Mouse (Mus musculus): ENCODE measurements at regions not wholly inside any gene's neighbourhood (a gene's known extent, or its start where the extent isn't known, plus 50 kb on each side); places are given as distances from the start of the nearest gene placed in this dataset.

GRCm38 (mm10) chr10:19459709-19460108 is 103.4 kb downstream of the Olig3 start:
- Histone ChIP-seq H3K4me1 (replicated peaks) (no peaks in the 10 kb centered on the region), H3K27me3 (no peaks in the 10 kb centered on the region), H3K4me2 (no peak overlapping the region), H3K9me3 (replicated peaks) (no peaks in the 10 kb centered on the region), H3K9ac (no peak overlapping the region), H3K4me3 (replicated peaks) (no peak overlapping the region), H3K36me3 (replicated peaks) (no peaks in the 10 kb centered on the region), H3K27ac (replicated peaks) (no peak overlapping the region)
- 74% methylated on average over 5 of the region's 5 CpGs for WGBS (ENCODE audit: insufficient replicate concordance)
- ATAC-seq (ENCODE audit: insufficient read depth) = no peak

GRCm38 (mm10) chr10:19460164-19460563 is 103.8 kb downstream of the Olig3 start:
- Histone ChIP-seq H3K27ac (replicated peaks) (no peak overlapping the region), H3K4me1 (replicated peaks) (no peaks in the 10 kb centered on the region), H3K4me2 (no peak overlapping the region), H3K36me3 (replicated peaks) (no peaks in the 10 kb centered on the region), H3K9me3 (replicated peaks) (no peaks in the 10 kb centered on the region), H3K27me3 (no peaks in the 10 kb centered on the region), H3K4me3 (replicated peaks) (no peak overlapping the region), H3K9ac (no peak overlapping the region)
- 55% methylated on average over 4 of the region's 4 CpGs for WGBS (ENCODE audit: insufficient replicate concordance)
- no peak for ATAC-seq (ENCODE audit: insufficient read depth)

- H3K27ac ChIP-seq (replicated peaks) = no peak overlapping the region
- no peaks in the 10 kb centered on the region for H3K9me3 ChIP-seq (replicated peaks)
- WGBS (ENCODE audit: insufficient replicate concordance) = 48% methylated on average over 3 of the region's 3 CpGs
- no peak overlapping the region for H3K4me3 ChIP-seq (replicated peaks)
- no peak for ATAC-seq (ENCODE audit: insufficient read depth)
- H3K9ac ChIP-seq = no peak overlapping the region
- H3K27me3 ChIP-seq = no peaks in the 10 kb centered on the region
- no peaks in the 10 kb centered on the region for H3K4me1 ChIP-seq (replicated peaks)
- H3K4me2 ChIP-seq = no peak overlapping the region
- H3K36me3 ChIP-seq (replicated peaks) = no peaks in the 10 kb centered on the region
Measured at GRCm38 (mm10) chr10:19463800-19464199, 107.5 kb downstream of the Olig3 start.

- Histone ChIP-seq H3K27me3 (no peaks in the 10 kb centered on the region), H3K27ac (replicated peaks) (no peak overlapping the region), H3K4me3 (replicated peaks) (no peak overlapping the region), H3K4me1 (replicated peaks) (no peaks in the 10 kb centered on the region), H3K4me2 (no peak overlapping the region), H3K36me3 (replicated peaks) (no peaks in the 10 kb centered on the region), H3K9ac (no peak overlapping the region), H3K9me3 (replicated peaks) (no peaks in the 10 kb centered on the region)
- ATAC-seq (ENCODE audit: insufficient read depth) = no peak
- WGBS (ENCODE audit: insufficient replicate concordance) = 64% methylated on average over 5 of the region's 5 CpGs
Measured at GRCm38 (mm10) chr10:19464504-19464903, 108.2 kb downstream of the Olig3 start.

GRCm38 (mm10) chr10:19471349-19472040 is 115.2 kb downstream of the Olig3 start:
- H3K4me1 ChIP-seq (replicated peaks) = no peaks in the 10 kb centered on the region
- WGBS (ENCODE audit: insufficient replicate concordance) = 63% methylated on average over 9 of the region's 9 CpGs
- no peaks in the 10 kb centered on the region for H3K36me3 ChIP-seq (replicated peaks)
- H3K27ac ChIP-seq (replicated peaks) = no peak overlapping the region
- H3K4me3 ChIP-seq (replicated peaks) = no peak overlapping the region
- no peak overlapping the region for H3K9ac ChIP-seq
- H3K4me2 ChIP-seq = no peak overlapping the region
- H3K9me3 ChIP-seq (replicated peaks) = no peaks in the 10 kb centered on the region
- H3K27me3 ChIP-seq = no peaks in the 10 kb centered on the region
- ATAC-seq (ENCODE audit: insufficient read depth) = no peak

GRCm38 (mm10) chr10:19472066-19472465 is 115.7 kb downstream of the Olig3 start:
- no peak overlapping the region for H3K4me3 ChIP-seq (replicated peaks)
- 47% methylated on average over 6 of the region's 6 CpGs for WGBS (ENCODE audit: insufficient replicate concordance)
- no peaks in the 10 kb centered on the region for H3K27me3 ChIP-seq
- no peaks in the 10 kb centered on the region for H3K36me3 ChIP-seq (replicated peaks)
- H3K9ac ChIP-seq = no peak overlapping the region
- H3K9me3 ChIP-seq (replicated peaks) = no peaks in the 10 kb centered on the region
- H3K4me1 ChIP-seq (replicated peaks) = no peaks in the 10 kb centered on the region
- no peak for ATAC-seq (ENCODE audit: insufficient read depth)
- no peak overlapping the region for H3K4me2 ChIP-seq
- no peak overlapping the region for H3K27ac ChIP-seq (replicated peaks)

- Histone ChIP-seq H3K4me3 (replicated peaks) (no peak overlapping the region), H3K4me2 (no peak overlapping the region), H3K27me3 (no peaks in the 10 kb centered on the region), H3K4me1 (replicated peaks) (no peaks in the 10 kb centered on the region), H3K9ac (no peak overlapping the region), H3K27ac (replicated peaks) (no peak overlapping the region), H3K9me3 (replicated peaks) (no peaks in the 10 kb centered on the region), H3K36me3 (replicated peaks) (no peaks in the 10 kb centered on the region)
- no peak for ATAC-seq (ENCODE audit: insufficient read depth)
- 58% methylated on average over 3 of the region's 3 CpGs for WGBS (ENCODE audit: insufficient replicate concordance)
Measured at GRCm38 (mm10) chr10:19472949-19473535, 116.7 kb downstream of the Olig3 start.

- Histone ChIP-seq H3K36me3 (replicated peaks) (no peaks in the 10 kb centered on the region), H3K9me3 (replicated peaks) (no peaks in the 10 kb centered on the region), H3K27ac (replicated peaks) (no peak overlapping the region), H3K9ac (no peak overlapping the region), H3K27me3 (no peaks in the 10 kb centered on the region), H3K4me1 (replicated peaks) (no peaks in the 10 kb centered on the region), H3K4me3 (replicated peaks) (no peak overlapping the region), H3K4me2 (no peak overlapping the region)
- no peak for ATAC-seq (ENCODE audit: insufficient read depth)
- WGBS (ENCODE audit: insufficient replicate concordance) = 70% methylated on average over 15 of the region's 15 CpGs
Measured at GRCm38 (mm10) chr10:19485537-19486135, 106.1 kb upstream of the Ifngr1 start.

- WGBS (ENCODE audit: insufficient replicate concordance) = 51% methylated on average over 8 of the region's 8 CpGs
- no peak overlapping the region for H3K9ac ChIP-seq
- H3K4me2 ChIP-seq = peak overlapping the region; percentile 1; the same call in 1 of the 2 replicates
- no peak overlapping the region for H3K27ac ChIP-seq (replicated peaks)
- no peak for ATAC-seq (ENCODE audit: insufficient read depth)
- no peaks in the 10 kb centered on the region for H3K9me3 ChIP-seq (replicated peaks)
- H3K4me1 ChIP-seq (replicated peaks) = no peaks in the 10 kb centered on the region
- no peaks in the 10 kb centered on the region for H3K27me3 ChIP-seq
- no peak overlapping the region for H3K4me3 ChIP-seq (replicated peaks)
- H3K36me3 ChIP-seq (replicated peaks) = no peaks in the 10 kb centered on the region
Measured at GRCm38 (mm10) chr10:19490500-19490899, 101.2 kb upstream of the Ifngr1 start.

- H3K4me2 ChIP-seq = no peak overlapping the region
Measured at GRCm38 (mm10) chr10:19491513-19492380, 100.0 kb upstream of the Ifngr1 start.

More at GRCm38 (mm10) chr10:19491513-19492380, 100.0 kb upstream of the Ifngr1 start:
- H3K4me3 ChIP-seq (replicated peaks) = no peak overlapping the region
- no peaks in the 10 kb centered on the region for H3K9me3 ChIP-seq (replicated peaks)
- no peak overlapping the region for H3K27ac ChIP-seq (replicated peaks)
- no peak overlapping the region for H3K9ac ChIP-seq
- no peak for ATAC-seq (ENCODE audit: insufficient read depth)
- no peaks in the 10 kb centered on the region for H3K36me3 ChIP-seq (replicated peaks)
- H3K27me3 ChIP-seq = no peaks in the 10 kb centered on the region
- WGBS (ENCODE audit: insufficient replicate concordance) = 44% methylated on average over 21 of the region's 21 CpGs
- H3K4me1 ChIP-seq (replicated peaks) = no peaks in the 10 kb centered on the region
